Comparison of ENCODE assay signal across 9 mouse cellular contexts in the genomic region with DNA sequence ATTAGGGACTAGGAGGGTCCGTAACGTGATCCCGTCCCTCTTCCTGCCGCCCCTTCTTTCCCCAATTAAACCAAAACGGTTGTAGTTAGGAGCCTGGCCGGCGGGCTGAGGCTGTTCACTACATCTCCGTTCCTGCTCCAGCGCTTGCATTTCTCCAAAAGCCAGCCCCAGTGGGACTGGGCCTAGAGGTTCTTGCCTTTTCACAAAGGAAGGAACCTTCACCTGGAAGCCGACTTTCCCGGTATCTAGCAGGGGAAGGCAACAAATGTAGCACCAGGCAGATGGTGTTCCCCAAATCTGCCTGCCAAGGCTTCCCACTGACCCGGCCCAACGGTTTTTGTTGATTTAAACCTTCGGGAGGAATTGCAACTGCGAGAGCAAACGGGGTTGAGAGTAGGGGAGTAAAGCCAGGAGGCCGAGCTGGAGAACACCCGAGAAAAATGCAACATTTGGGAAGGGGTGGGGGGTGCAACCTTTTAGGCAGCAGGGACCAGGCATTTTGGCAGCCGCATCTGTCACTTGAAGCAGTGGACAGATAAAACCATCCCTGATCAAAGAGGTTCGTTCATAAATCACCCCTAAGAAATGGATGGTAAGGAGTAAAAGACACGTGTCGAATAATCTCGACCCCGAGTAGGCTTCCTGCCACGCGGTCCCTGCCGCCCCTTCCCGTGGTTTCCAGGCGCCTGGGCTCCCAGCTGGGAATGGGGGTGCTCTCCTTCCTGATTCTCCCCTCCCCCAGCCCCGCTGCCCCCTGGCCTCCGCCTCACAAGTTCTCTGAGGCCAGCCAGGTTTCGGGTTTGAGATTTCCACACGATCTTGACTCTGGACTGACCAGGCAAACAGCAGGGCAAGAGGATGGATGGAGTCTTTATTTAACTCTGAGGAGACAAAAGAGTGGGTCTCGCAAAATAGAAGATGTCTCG. TPM values are rescaled to one million over a fixed set of nuclear protein-coding genes. Genes with fewer than 3 reads are reported as not detected.
DNase-seq lines count a peak whose midpoint lies in the region; ATAC-seq and TF ChIP-seq lines count a peak whose summit lies in the region.
"Had no signal": no experiment of that assay in that cellular context is flagged by ENCODE, and none has a peak within 500 bp of the region (broad histone marks: within the 10 kb centered on the region; RNA-seq: fewer than 3 reads in every experiment).

No protein-coding gene starts in this region.

- H3K27me3 ChIP-seq in intestine, postnatal 0 days (replicated peaks; ENCODE audit: control insufficient read depth, insufficient read depth, low read length), result peaks cover 71% of the 10 kb centered on the region
- peaks cover 69% of the 10 kb centered on the region for H3K27me3 ChIP-seq in stomach, embryonic 16.5 days (ENCODE audit: control insufficient read depth, insufficient read depth, low read length)

- no peak for TF ChIP-seq CTCF in intestine, postnatal 0 days (IDR thresholded peaks at IDR 0.05; ENCODE audit: low read depth)

- peak overlapping the region; percentile 37 for H3K4me2 ChIP-seq in intestine, postnatal 0 days (replicated peaks; ENCODE audit: low read depth)
- H3K4me2 ChIP-seq in stomach, embryonic 16.5 days (ENCODE audit: low read depth, low read length), result peak overlapping the region; percentile 46

- H3K27ac ChIP-seq in intestine, postnatal 0 days (ENCODE audit: low read depth, low read length), result no peak overlapping the region
- no peak overlapping the region for H3K27ac ChIP-seq in stomach, embryonic 16.5 days (ENCODE audit: low read length)
- H3K27ac ChIP-seq: macrophage had no signal

- 2% methylated on average over 35 of the region's 35 CpGs for WGBS in intestine, postnatal 0 days
- 4% methylated on average over 35 of the region's 35 CpGs for WGBS in stomach, embryonic 16.5 days

- H3K4me3 ChIP-seq in intestine, postnatal 0 days (ENCODE audit: low read depth, low read length), result no peak overlapping the region; the same call in 1 of the 2 replicates
- peak overlapping the region; percentile 28 for H3K4me3 ChIP-seq in stomach, embryonic 16.5 days (replicated peaks; ENCODE audit: low read length)

- peak; percentile 28 for DNase-seq in adrenal gland, postnatal 14 days
- no peak for DNase-seq in adrenal gland, adult 18-20 months (ENCODE audit: low spot score in 2 of 2)
- peak; percentile 14 for DNase-seq in urinary bladder, postnatal 14 days (ENCODE audit: low spot score)
- no peak for DNase-seq in urinary bladder, adult 2 months (ENCODE audit: low spot score)
- DNase-seq in ovary, postnatal 14 days (ENCODE audit: low spot score), result no peak

- H3K9ac ChIP-seq in intestine, postnatal 0 days (ENCODE audit: low read depth, low read length), result no peak overlapping the region
- H3K9ac ChIP-seq in stomach, embryonic 16.5 days (ENCODE audit: low read length), result peak overlapping the region; percentile 29; the same call in 1 of the 2 replicates

- H3K36me3 ChIP-seq in intestine, postnatal 0 days (ENCODE audit: control insufficient read depth, insufficient read depth), result no peaks in the 10 kb centered on the region
- H3K36me3 ChIP-seq in stomach, embryonic 16.5 days (ENCODE audit: control insufficient read depth, insufficient read depth, low read length), result no peaks in the 10 kb centered on the region

- H3K9me3 ChIP-seq in intestine, postnatal 0 days (ENCODE audit: control insufficient read depth), result no peaks in the 10 kb centered on the region
- H3K9me3 ChIP-seq in stomach, embryonic 16.5 days (replicated peaks; ENCODE audit: control insufficient read depth, low read length), result no peaks in the 10 kb centered on the region

- no peaks in the 10 kb centered on the region for H3K4me1 ChIP-seq in intestine, postnatal 0 days (replicated peaks; ENCODE audit: control insufficient read depth, insufficient read depth, low read length)
- 0 out of 2 replicates have a peak, but pooled peaks cover 2% of the 10 kb centered on the region for H3K4me1 ChIP-seq in stomach, embryonic 16.5 days (ENCODE audit: control insufficient read depth, insufficient read depth, low read length)

- ATAC-seq in intestine, postnatal 0 days, result no peak
- ATAC-seq in stomach, embryonic 16.5 days (ENCODE audit: insufficient read depth, low FRiP score), result no peak
- no peak for ATAC-seq in frontal cortex, adult (ENCODE audit: low TSS enrichment)

RNA-seq across cellular contexts. Expression of a gene that starts 9.3 kb away (rescaled TPM):
- total RNA-seq in adrenal gland, postnatal 14 days (2021), result 10.5 and 11.0 TPM in 2 replicates
- 10 to 100 TPM in 1 of 2 experiments, 1 to 10 TPM in 1; 5.2 to 11.5 TPM for total RNA-seq in adrenal gland, adult 18-20 months (2021)
- 9.7 and 10.0 TPM in 2 replicates for polyA plus RNA-seq in urinary bladder, adult 2 months (2012; rRNA removed)
- polyA plus RNA-seq in intestine, postnatal 0 days (2015; fragmentation: Nextera tagmentation; extraction: Ambion mirVana), result 1.8 and 1.9 TPM in 2 replicates
- 1.5 TPM in 2 replicates for polyA plus RNA-seq in stomach, embryonic 16.5 days (2015; fragmentation: Nextera tagmentation; extraction: Ambion mirVana)
- polyA plus RNA-seq: macrophage had no signal

RNA-seq across cellular contexts. Expression of a gene that starts 38.5 kb away (rescaled TPM):
- total RNA-seq in adrenal gland, postnatal 14 days (2021), result not detected in 2 replicates
- total RNA-seq in adrenal gland, adult 18-20 months (2021), result not detected
- not detected in 2 replicates for polyA plus RNA-seq in urinary bladder, adult 2 months (2012; rRNA removed)
- not detected in 2 replicates for polyA plus RNA-seq in intestine, postnatal 0 days (2015; fragmentation: Nextera tagmentation; extraction: Ambion mirVana)
- not detected in 2 replicates for polyA plus RNA-seq in stomach, embryonic 16.5 days (2015; fragmentation: Nextera tagmentation; extraction: Ambion mirVana)
- polyA plus RNA-seq: macrophage had no signal

Comparison
In these comparisons a context has a peak if more than half of its experiments do, and no peak if none do; other contexts are left out.
1. DNase-seq: peak in adrenal gland, postnatal 14 days (single experiment) and urinary bladder, postnatal 14 days (single experiment); none in adrenal gland, adult 18-20 months (0 of 2), urinary bladder, adult 2 months (single experiment) and ovary, postnatal 14 days (single experiment).